Mouse (Mus musculus): ENCODE measurements at regions not wholly inside any gene's neighbourhood (a gene's known extent, or its start where the extent isn't known, plus 50 kb on each side); places are given as distances from the start of the nearest gene placed in this dataset.

- no peak for TF ChIP-seq CTCF (IDR thresholded peaks at IDR 0.05)
- no peak for TF ChIP-seq EP300 (IDR thresholded peaks at IDR 0.05)
These were observed 228.4 kb upstream of the Sfrp2 start for GRCm38 (mm10) chr3:83537711-83538110.

Data from lung, postnatal 0 days (tissue).